Mouse (Mus musculus) kidney, adult 2 months (tissue): ENCODE data around the gene Plxna4. TPM values are rescaled to one million over a fixed set of nuclear protein-coding genes. Genes with fewer than 3 reads are reported as not detected.
A peak's percentile ranks its signal among the peaks of the same experiment; 100 is the strongest.

Experiments used
- DNase-seq: peaks from one replicate; pipeline ENCODE4 v3.0.0; 2021
- H3K27ac ChIP-seq: fragments of 200-500 bp; 2 replicates; pipeline ENCODE4 v1.5.1; 2012; ENCODE audit warnings: low read depth, low read length, control low read depth, inconsistent platforms; ENCODE audit not compliant: insufficient read depth
- H3K27me3 ChIP-seq: fragments of 200-500 bp; replicated peaks from 2 replicates; pipeline ENCODE4 v1.6.1; 2012; ENCODE audit warnings: mild to moderate bottlenecking, moderate library complexity, low read length, inconsistent platforms; ENCODE audit not compliant: control insufficient read depth, insufficient read depth
- H3K36me3 ChIP-seq: fragments of 200-500 bp; 2 replicates; pipeline ENCODE4 v1.6.1; 2012; ENCODE audit warnings: mild to moderate bottlenecking, moderate library complexity, low read length, inconsistent platforms; ENCODE audit not compliant: control insufficient read depth, insufficient read depth
- H3K4me1 ChIP-seq: fragments of 200-500 bp; 2 replicates; pipeline ENCODE4 v1.6.1; 2011; ENCODE audit warnings: low read length; ENCODE audit not compliant: control insufficient read depth, insufficient read depth
- H3K4me3 ChIP-seq: fragments of 200-500 bp; 2 replicates; pipeline ENCODE4 v1.5.1; 2011; ENCODE audit warnings: mild to moderate bottlenecking, low read depth, low read length, control low read depth; ENCODE audit not compliant: insufficient read depth
- CTCF ChIP-seq: fragments of 200-500 bp; conservative IDR thresholded peaks from 2 replicates; pipeline ENCODE4 v1.5.1; 2011; ENCODE audit warnings: low read depth, mild to moderate bottlenecking, control low read depth, low read length, moderate library complexity, mixed read lengths; ENCODE audit not compliant: insufficient read depth, insufficient read length
- POLR2A ChIP-seq: fragments of 200-500 bp; IDR thresholded peaks from one replicate; pipeline ENCODE4 v1.6.1; 2011; ENCODE audit warnings: low read depth, low read length, control low read depth
- WGBS: fragments of 180-500 bp; shearing (Covaris S2); methylation state at CpG from one replicate; pipeline ENCODE4 v1.1.7; 2018; 5-methylcytosine and 5-hydroxymethylcytosine counted together
- polyA plus RNA-seq: library from polyadenylated mRNA; depleted of rRNA; stranded (reverse); fragments of >200 nt; gene quantifications from 2 replicates; pipeline ENCODE4 v1.2.3, GENCODE M21; 2012

Gene Plxna4
- polyA plus RNA-seq, 1 experiment: 1.8 TPM

GRCm38 (mm10) chr6:32364933-32365332, 223.1 kb downstream of the Plxna4 start:
- no peak for DNase-seq
- no peaks in the 10 kb centered on the region for H3K36me3 ChIP-seq
- no peaks in the 10 kb centered on the region for H3K27me3 ChIP-seq
- H3K4me1 ChIP-seq: peaks cover 10% of the 10 kb centered on the region
- H3K27ac ChIP-seq: no peak overlapping the region
- TF ChIP-seq CTCF: no peak
- TF ChIP-seq POLR2A: no peak
- no peak overlapping the region for H3K4me3 ChIP-seq
- WGBS: 92% methylated on average over 5 of the region's 5 CpGs

GRCm38 (mm10) chr6:32363489-32364068, 224.4 kb downstream of the Plxna4 start:
- TF ChIP-seq POLR2A (no peak), CTCF (no peak)
- Histone ChIP-seq H3K27ac (no peak overlapping the region), H3K36me3 (no peaks in the 10 kb centered on the region), H3K4me3 (no peak overlapping the region), H3K27me3 (no peaks in the 10 kb centered on the region), H3K4me1 (peaks cover 10% of the 10 kb centered on the region)
- no peak for DNase-seq
- 77% methylated on average over 7 of the region's 7 CpGs for WGBS

DNA sequence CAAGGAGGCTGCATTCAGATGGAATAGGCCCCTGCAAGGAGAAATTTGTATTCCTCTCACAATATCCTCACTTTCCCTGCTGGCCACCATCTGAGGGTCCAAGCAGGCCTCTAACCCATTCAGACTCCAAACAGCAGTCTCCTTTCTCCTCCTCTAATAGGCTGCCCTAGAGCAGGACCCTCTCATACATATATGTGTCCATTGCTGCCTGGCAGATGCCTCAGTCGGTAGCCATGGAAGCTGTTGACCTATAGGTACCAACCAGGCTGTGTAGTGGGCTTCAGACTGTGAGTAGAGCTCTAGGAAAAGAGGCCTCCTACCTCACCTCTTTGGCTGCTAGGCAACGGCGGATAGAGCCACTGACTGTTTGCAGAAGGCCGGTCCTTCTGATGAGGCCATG, 225.6 kb downstream of the Plxna4 start:
- Histone ChIP-seq H3K4me1 (no peaks in the 10 kb centered on the region; the same call in 1 of the 2 replicates), H3K4me3 (no peak overlapping the region), H3K36me3 (no peaks in the 10 kb centered on the region), H3K27ac (no peak overlapping the region), H3K27me3 (no peaks in the 10 kb centered on the region)
- no peak for TF ChIP-seq POLR2A
- TF ChIP-seq CTCF: no peak
- no peak for DNase-seq
- WGBS: 91% methylated on average over 4 of the region's 4 CpGs

- Histone ChIP-seq H3K36me3 (no peaks in the 10 kb centered on the region), H3K4me1 (no peaks in the 10 kb centered on the region), H3K27me3 (no peaks in the 10 kb centered on the region), H3K4me3 (no peak overlapping the region), H3K27ac (no peak overlapping the region)
- TF ChIP-seq POLR2A (no peak), CTCF (no peak)
- 57% methylated on average over 3 of the region's 3 CpGs for WGBS
- no peak for DNase-seq
Measured at GRCm38 (mm10) chr6:32359675-32360074, 228.3 kb downstream of the Plxna4 start.

- Histone ChIP-seq H3K27me3 (no peaks in the 10 kb centered on the region), H3K27ac (no peak overlapping the region), H3K4me1 (no peaks in the 10 kb centered on the region), H3K36me3 (no peaks in the 10 kb centered on the region), H3K4me3 (no peak overlapping the region)
- DNase-seq: no peak
- WGBS: 78% methylated on average over 5 of the region's 5 CpGs
- no peak for TF ChIP-seq CTCF
- TF ChIP-seq POLR2A: no peak
Measured at GRCm38 (mm10) chr6:32357497-32357896, 230.5 kb downstream of the Plxna4 start.

GRCm38 (mm10) chr6:32355559-32355958, 232.4 kb downstream of the Plxna4 start:
- no peaks in the 10 kb centered on the region for H3K4me1 ChIP-seq
- DNase-seq: peak; percentile 69
- no peaks in the 10 kb centered on the region for H3K36me3 ChIP-seq
- no peak overlapping the region for H3K27ac ChIP-seq
- H3K27me3 ChIP-seq: no peaks in the 10 kb centered on the region
- WGBS: 48% methylated on average over 4 of the region's 4 CpGs
- no peak overlapping the region for H3K4me3 ChIP-seq
- TF ChIP-seq POLR2A (no peak), CTCF (no peak)

DNA sequence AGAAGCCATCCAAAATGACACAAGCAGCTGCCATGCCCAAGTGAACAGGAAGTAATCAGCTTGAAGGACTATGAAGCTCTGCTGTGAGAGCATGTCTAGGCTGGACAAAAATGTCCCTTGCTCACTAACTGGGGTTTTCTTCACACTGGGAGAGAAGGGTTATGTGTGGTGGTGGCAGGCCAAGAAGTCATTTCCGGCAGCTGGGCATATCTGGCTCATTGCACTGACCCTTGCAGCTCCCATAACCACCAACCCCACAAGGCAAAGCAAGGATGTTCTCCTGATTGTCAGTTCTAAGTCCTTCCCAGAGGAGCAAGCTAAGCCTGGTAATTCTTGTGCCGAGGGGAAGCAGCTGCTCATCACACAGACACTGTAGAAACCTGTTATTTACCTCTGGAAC, 239.0 kb downstream of the Plxna4 start:
- no peak for DNase-seq
- Histone ChIP-seq H3K4me3 (no peak overlapping the region), H3K36me3 (no peaks in the 10 kb centered on the region), H3K27ac (no peak overlapping the region), H3K4me1 (no peaks in the 10 kb centered on the region), H3K27me3 (no peaks in the 10 kb centered on the region)
- TF ChIP-seq POLR2A: no peak
- TF ChIP-seq CTCF: no peak
- 58% methylated on average over 2 of the region's 2 CpGs for WGBS

DNA sequence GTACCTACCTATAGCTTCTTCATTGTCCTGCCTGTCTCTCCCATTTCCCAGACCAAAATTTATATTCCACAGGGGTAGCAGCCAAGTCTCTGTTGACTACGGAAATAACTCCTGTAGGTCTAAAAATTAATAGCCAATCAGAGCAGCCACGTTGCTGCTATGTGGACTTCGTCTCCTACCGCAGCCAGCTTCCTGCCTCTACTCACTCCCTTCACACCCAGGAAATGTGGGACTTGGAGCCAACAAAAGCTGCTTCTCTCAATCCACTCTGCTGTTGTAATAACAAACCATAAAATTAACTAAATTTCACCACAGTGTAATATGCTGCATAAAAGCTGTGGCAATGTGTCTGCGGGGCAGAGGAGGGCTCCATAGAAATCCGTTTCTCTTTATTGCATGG, 239.9 kb downstream of the Plxna4 start:
- Histone ChIP-seq H3K36me3 (no peaks in the 10 kb centered on the region), H3K4me3 (no peak overlapping the region), H3K4me1 (no peaks in the 10 kb centered on the region), H3K27me3 (no peaks in the 10 kb centered on the region), H3K27ac (no peak overlapping the region)
- TF ChIP-seq CTCF: no peak
- TF ChIP-seq POLR2A: no peak
- WGBS: 42% methylated on average over 6 of the region's 6 CpGs
- DNase-seq: peak; percentile 48
